8 mouse cellular contexts compared by ENCODE assay signal in genomic region chr19:6140374-6140677, GRCm38 (mm10). TPM values are rescaled to one million over a fixed set of nuclear protein-coding genes. Genes with fewer than 3 reads are reported as not detected.
A peak's percentile ranks its signal among the peaks of the same experiment; 100 is the strongest.
DNase-seq lines count a peak whose midpoint lies in the region; ATAC-seq and TF ChIP-seq lines count a peak whose summit lies in the region.

No protein-coding gene starts in this region.

- peaks cover 4 to 11% of the 10 kb centered on the region in 2 experiments for H3K4me1 ChIP-seq in heart, embryonic 14.5 days (ENCODE audit: control insufficient read depth in 2 of 2, insufficient read depth in 2 of 2, low read length in 2 of 2)
- H3K4me1 ChIP-seq in G1E (ENCODE audit: insufficient read depth, low read depth, low read length) = peaks cover 34% of the 10 kb centered on the region
- no peaks in the 10 kb centered on the region; the same call in 1 of the 2 replicates for H3K4me1 ChIP-seq in hindbrain, embryonic 11.5 days (replicated peaks; ENCODE audit: control insufficient read depth, insufficient read depth, low read length)
- peaks cover 9% of the 10 kb centered on the region for H3K4me1 ChIP-seq in midbrain, embryonic 11.5 days (ENCODE audit: control insufficient read depth, insufficient read depth, low read length)

- peak overlapping the region; percentile 65 to 78 for H3K4me3 ChIP-seq in heart, embryonic 14.5 days (ENCODE audit: control insufficient read depth in 1 of 2, insufficient read depth in 1 of 2, low read depth in 1 of 2, low read length in 2 of 2)
- H3K4me3 ChIP-seq in G1E (ENCODE audit: low read depth, low read length) = peak overlapping the region; percentile 93
- peak overlapping the region; percentile 56 for H3K4me3 ChIP-seq in hindbrain, embryonic 11.5 days (ENCODE audit: low read depth, low read length)
- peak overlapping the region; percentile 70 for H3K4me3 ChIP-seq in midbrain, embryonic 11.5 days (ENCODE audit: low read depth, low read length)

- no peak for ATAC-seq in heart, embryonic 14.5 days (ENCODE audit: insufficient number of reproducible peaks, insufficient read depth, low FRiP score, low read depth)
- ATAC-seq in G1E (ENCODE audit: extremely low read depth, insufficient number of reproducible peaks, low FRiP score, poor library complexity, severe bottlenecking) = no peak
- no peak for ATAC-seq in hindbrain, embryonic 11.5 days (ENCODE audit: low FRiP score)
- no peak for ATAC-seq in midbrain, embryonic 11.5 days (ENCODE audit: low FRiP score)

- DNase-seq in heart, adult 11 months = no peak
- DNase-seq in G1E (ENCODE audit: low spot score) = no peak
- DNase-seq in hindbrain, embryonic 11.5 days (ENCODE audit: low spot score) = no peak
- DNase-seq in midbrain, embryonic 11.5 days (ENCODE audit: low spot score, missing footprints) = no peak
- DNase-seq in embryo, embryonic 9.5 days (ENCODE audit: extremely low spot score) = no peak
- no peak for DNase-seq in layer of hippocampus, postnatal 36 days
- DNase-seq in yolk sac, embryonic 10.5 days (ENCODE audit: low spot score) = no peak

- H3K27me3 ChIP-seq in heart, embryonic 14.5 days (ENCODE audit: control insufficient read depth, insufficient read depth, low read length) = no peaks in the 10 kb centered on the region
- peaks cover 9% of the 10 kb centered on the region for H3K27me3 ChIP-seq in G1E (ENCODE audit: insufficient read depth, low read length)
- H3K27me3 ChIP-seq in hindbrain, embryonic 11.5 days (ENCODE audit: control insufficient read depth, insufficient read depth, low read length) = no peaks in the 10 kb centered on the region
- H3K27me3 ChIP-seq in midbrain, embryonic 11.5 days (ENCODE audit: control insufficient read depth, insufficient read depth, low read length) = no peaks in the 10 kb centered on the region

- H3K27ac ChIP-seq in heart, embryonic 14.5 days (replicated peaks in 1 of 2; ENCODE audit: control insufficient read depth in 1 of 2, insufficient read depth in 1 of 2, low read depth in 2 of 2, low read length in 2 of 2) = peak overlapping the region; percentile 55 to 95
- peak overlapping the region; percentile 96 for H3K27ac ChIP-seq in hindbrain, embryonic 11.5 days (ENCODE audit: low read depth, low read length)
- peak overlapping the region; percentile 97 for H3K27ac ChIP-seq in midbrain, embryonic 11.5 days (ENCODE audit: low read depth, low read length)

- H3K36me3 ChIP-seq in heart, embryonic 14.5 days (ENCODE audit: control insufficient read depth, insufficient read depth, low read length) = peaks cover 24% of the 10 kb centered on the region
- peaks cover 44% of the 10 kb centered on the region for H3K36me3 ChIP-seq in G1E (replicated peaks)
- H3K36me3 ChIP-seq in hindbrain, embryonic 11.5 days (ENCODE audit: control insufficient read depth, insufficient read depth, low read length) = no peaks in the 10 kb centered on the region
- no peaks in the 10 kb centered on the region; the same call in none of the 2 replicates for H3K36me3 ChIP-seq in midbrain, embryonic 11.5 days (ENCODE audit: control insufficient read depth, insufficient read depth, low read length)

- 7% methylated on average over 16 of the region's 16 CpGs for WGBS in heart, embryonic 14.5 days
- 11% methylated on average over 16 of the region's 16 CpGs for WGBS in hindbrain, embryonic 11.5 days
- 8% methylated on average over 16 of the region's 16 CpGs for WGBS in midbrain, embryonic 11.5 days

- peak overlapping the region; percentile 83 for H3K9ac ChIP-seq in heart, embryonic 14.5 days (ENCODE audit: low read length)
- H3K9ac ChIP-seq in hindbrain, embryonic 11.5 days (ENCODE audit: low read depth, low read length) = peak overlapping the region; percentile 76
- H3K9ac ChIP-seq in midbrain, embryonic 11.5 days (ENCODE audit: low read length) = peak overlapping the region; percentile 90

- no peaks in the 10 kb centered on the region for H3K9me3 ChIP-seq in heart, embryonic 14.5 days (ENCODE audit: control insufficient read depth, low read length)
- no peaks in the 10 kb centered on the region for H3K9me3 ChIP-seq in G1E (replicated peaks)
- H3K9me3 ChIP-seq in hindbrain, embryonic 11.5 days (ENCODE audit: control insufficient read depth, low read length) = no peaks in the 10 kb centered on the region
- no peaks in the 10 kb centered on the region for H3K9me3 ChIP-seq in midbrain, embryonic 11.5 days (ENCODE audit: control insufficient read depth, low read length)

- TF ChIP-seq CTCF in G1E (IDR thresholded peaks at IDR 0.05; ENCODE audit: low read depth, low read length) = no peak

- H3K4me2 ChIP-seq in heart, embryonic 14.5 days (ENCODE audit: low read length) = peak overlapping the region; percentile 73
- H3K4me2 ChIP-seq in hindbrain, embryonic 11.5 days (replicated peaks; ENCODE audit: low read depth, low read length) = peak overlapping the region; percentile 82
- H3K4me2 ChIP-seq in midbrain, embryonic 11.5 days = peak overlapping the region; percentile 88

RNA-seq across cellular contexts. Expression of gene Batf2, which starts 0.5 kb away (rescaled TPM):
- polyA plus RNA-seq in heart, embryonic 14.5 days (2014; fragmentation: Nextera tagmentation; extraction: Ambion mirVana) = 0.30 TPM in 1 of 2 replicates, not detected in the other
- total RNA-seq in G1E (2014; fragmentation: Nextera tagmentation) (not detected in 2 replicates), G1E (2017) (0.33 TPM in 1 of 2 replicates, not detected in the other)
- not detected in 2 replicates for polyA plus RNA-seq in G1E (2012)
- 0.32 TPM in 1 of 2 replicates, not detected in the other for polyA plus RNA-seq in hindbrain, embryonic 11.5 days (2014; fragmentation: Nextera tagmentation; extraction: Ambion mirVana)
- polyA plus RNA-seq in midbrain, embryonic 11.5 days (2014; fragmentation: Nextera tagmentation; extraction: Ambion mirVana) = not detected in 2 replicates
- under 1 TPM; 0.28 to 0.60 TPM for total RNA-seq in layer of hippocampus, postnatal 36 days (2021)

RNA-seq across cellular contexts. Expression of gene Arl2, which starts 1.0 kb away (rescaled TPM):
- polyA plus RNA-seq in heart, embryonic 14.5 days (2014; fragmentation: Nextera tagmentation; extraction: Ambion mirVana) = 61.3 and 70.7 TPM in 2 replicates
- total RNA-seq in G1E (2014; fragmentation: Nextera tagmentation) (49.8 and 60.0 TPM in 2 replicates), G1E (2017) (28.5 and 29.2 TPM in 2 replicates)
- polyA plus RNA-seq in G1E (2012) = 76.9 and 83.5 TPM in 2 replicates
- 80.0 and 82.4 TPM in 2 replicates for polyA plus RNA-seq in hindbrain, embryonic 11.5 days (2014; fragmentation: Nextera tagmentation; extraction: Ambion mirVana)
- polyA plus RNA-seq in midbrain, embryonic 11.5 days (2014; fragmentation: Nextera tagmentation; extraction: Ambion mirVana) = 75.6 and 86.1 TPM in 2 replicates
- 10 to 100 TPM; 69.1 to 73.2 TPM for total RNA-seq in layer of hippocampus, postnatal 36 days (2021)

RNA-seq across cellular contexts. Expression of gene Snx15, which starts 12.2 kb away (rescaled TPM):
- 21.5 and 23.9 TPM in 2 replicates for polyA plus RNA-seq in heart, embryonic 14.5 days (2014; fragmentation: Nextera tagmentation; extraction: Ambion mirVana)
- total RNA-seq in G1E (2014; fragmentation: Nextera tagmentation) (21.4 and 25.7 TPM in 2 replicates), G1E (2017) (13.2 and 15.3 TPM in 2 replicates)
- polyA plus RNA-seq in G1E (2012) = 70.1 and 84.0 TPM in 2 replicates
- 26.9 and 32.4 TPM in 2 replicates for polyA plus RNA-seq in hindbrain, embryonic 11.5 days (2014; fragmentation: Nextera tagmentation; extraction: Ambion mirVana)
- polyA plus RNA-seq in midbrain, embryonic 11.5 days (2014; fragmentation: Nextera tagmentation; extraction: Ambion mirVana) = 23.8 and 26.1 TPM in 2 replicates
- total RNA-seq in layer of hippocampus, postnatal 36 days (2021) = 10 to 100 TPM; 40.2 to 42.5 TPM

RNA-seq across cellular contexts. Expression of gene Sac3d1, which starts 21.9 kb away (rescaled TPM):
- 36.0 and 36.3 TPM in 2 replicates for polyA plus RNA-seq in heart, embryonic 14.5 days (2014; fragmentation: Nextera tagmentation; extraction: Ambion mirVana)
- total RNA-seq in G1E (2014; fragmentation: Nextera tagmentation) = 7.9 and 10.1 TPM in 2 replicates
- 10.2 and 22.9 TPM in 2 replicates for total RNA-seq in G1E (2017)
- 69.2 and 78.7 TPM in 2 replicates for polyA plus RNA-seq in G1E (2012)
- polyA plus RNA-seq in hindbrain, embryonic 11.5 days (2014; fragmentation: Nextera tagmentation; extraction: Ambion mirVana) = 62.6 and 62.9 TPM in 2 replicates
- polyA plus RNA-seq in midbrain, embryonic 11.5 days (2014; fragmentation: Nextera tagmentation; extraction: Ambion mirVana) = 55.3 and 60.0 TPM in 2 replicates
- total RNA-seq in layer of hippocampus, postnatal 36 days (2021) = 10 to 100 TPM; 14.7 to 14.9 TPM

RNA-seq across cellular contexts. Expression of gene Naaladl1, which starts 34.7 kb away (rescaled TPM):
- 0.12 and 0.20 TPM in 2 replicates for polyA plus RNA-seq in heart, embryonic 14.5 days (2014; fragmentation: Nextera tagmentation; extraction: Ambion mirVana)
- 1.1 and 1.8 TPM in 2 replicates for total RNA-seq in G1E (2014; fragmentation: Nextera tagmentation)
- 0.44 and 0.87 TPM in 2 replicates for total RNA-seq in G1E (2017)
- polyA plus RNA-seq in G1E (2012) = 0.32 and 0.36 TPM in 2 replicates
- polyA plus RNA-seq in hindbrain, embryonic 11.5 days (2014; fragmentation: Nextera tagmentation; extraction: Ambion mirVana) = 0.38 and 0.59 TPM in 2 replicates
- 0.37 and 0.46 TPM in 2 replicates for polyA plus RNA-seq in midbrain, embryonic 11.5 days (2014; fragmentation: Nextera tagmentation; extraction: Ambion mirVana)
- under 1 TPM in 1 of 2 experiments, not detected in 1; 0.12 TPM for total RNA-seq in layer of hippocampus, postnatal 36 days (2021)
